8 mouse cellular contexts compared by ENCODE assay signal in the genomic region with DNA sequence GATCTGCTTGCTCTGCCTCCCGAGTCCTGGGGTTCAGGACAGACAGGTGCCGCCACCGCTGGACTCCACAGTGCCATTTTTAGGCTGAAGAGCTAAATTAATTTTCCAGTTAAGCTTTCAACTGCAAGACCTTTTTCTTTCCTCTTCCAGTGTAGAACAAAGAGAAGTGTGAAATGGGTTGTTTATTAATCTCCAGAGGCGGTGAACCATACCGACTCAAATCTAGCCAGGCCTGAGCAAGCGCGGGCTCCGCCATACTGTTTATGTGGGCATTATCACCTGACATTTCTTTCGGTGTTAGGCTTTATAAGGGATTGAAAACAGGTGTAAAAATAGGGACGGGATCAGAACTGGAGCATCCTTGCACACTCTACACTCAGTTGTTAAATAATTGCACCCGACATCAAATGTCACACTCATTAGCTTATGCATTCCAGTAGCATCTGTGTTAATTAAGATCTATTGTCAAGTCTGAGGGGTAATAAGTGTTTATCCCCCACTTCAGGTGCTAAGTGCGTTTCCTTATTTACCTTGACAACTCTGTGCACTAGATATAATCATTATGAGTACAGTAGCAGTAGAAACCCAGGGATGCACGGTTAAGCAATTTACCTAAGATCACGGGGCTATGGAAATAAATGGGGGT. TPM values are rescaled to one million over a fixed set of nuclear protein-coding genes. Genes with fewer than 3 reads are reported as not detected.
DNase-seq lines count a peak whose midpoint lies in the region; ATAC-seq and TF ChIP-seq lines count a peak whose summit lies in the region.

No protein-coding gene starts in this region.

- H3K79me2 ChIP-seq in macrophage (ENCODE audit: inconsistent target), result peaks cover 64% of the 10 kb centered on the region

- no peak for TF ChIP-seq POLR2A in cerebellum, adult 2 months (IDR thresholded peaks at IDR 0.05; ENCODE audit: borderline replicate concordance, insufficient read depth, low read length)
- no peak for TF ChIP-seq POLR2A in bone marrow macrophage, adult 2 months (IDR thresholded peaks at IDR 0.05; ENCODE audit: borderline replicate concordance, low read depth, low read length)

- no peak for TF ChIP-seq CTCF in cerebellum, adult 2 months (IDR thresholded peaks at IDR 0.05; ENCODE audit: borderline replicate concordance, insufficient read depth, low read depth, low read length)
- no peak for TF ChIP-seq CTCF in bone marrow macrophage, adult 2 months (IDR thresholded peaks at IDR 0.05; ENCODE audit: low read depth, low read length)

- ATAC-seq in intestine, embryonic 15.5 days, result no peak

- no peaks in the 10 kb centered on the region for H3K36me3 ChIP-seq in intestine, embryonic 15.5 days
- no peaks in the 10 kb centered on the region for H3K36me3 ChIP-seq in macrophage (ENCODE audit: inconsistent target)

- H3K9ac ChIP-seq in intestine, embryonic 15.5 days, result no peak overlapping the region; the same call in 1 of the 2 replicates

- peaks cover 24% of the 10 kb centered on the region for H3K4me1 ChIP-seq in cerebellum, adult 2 months (ENCODE audit: control insufficient read depth, insufficient read depth, low read length)
- peaks cover 48% of the 10 kb centered on the region for H3K4me1 ChIP-seq in bone marrow macrophage, adult 2 months (ENCODE audit: control insufficient read depth, insufficient read depth, low read length)
- peaks cover 19% of the 10 kb centered on the region for H3K4me1 ChIP-seq in intestine, embryonic 15.5 days (replicated peaks)

- H3K27me3 ChIP-seq in cerebellum, adult 2 months (ENCODE audit: control insufficient read depth, insufficient read depth, low read length), result no peaks in the 10 kb centered on the region
- no peaks in the 10 kb centered on the region for H3K27me3 ChIP-seq in intestine, embryonic 15.5 days (replicated peaks)

- DNase-seq in cerebellum, adult 2 months, result no peak
- DNase-seq in cerebellum, adult 18-20 months, result no peak
- DNase-seq in layer of hippocampus, adult 9-11 months, result no peak
- DNase-seq in frontal cortex, postnatal 36 days (ENCODE audit: low spot score in 2 of 2), result no peak
- DNase-seq in cerebellum, postnatal 36 days, result no peak

- WGBS in cerebellum, adult 2 months, result 52% methylated on average over 14 of the region's 14 CpGs
- WGBS in intestine, embryonic 15.5 days, result 77% methylated on average over 14 of the region's 14 CpGs
- WGBS in macrophage (ENCODE audit: missing documents), result 71% methylated on average over 14 of the region's 14 CpGs

- no peaks in the 10 kb centered on the region for H3K9me3 ChIP-seq in intestine, embryonic 15.5 days

- peak overlapping the region; percentile 53 for H3K4me3 ChIP-seq in cerebellum, adult 2 months (replicated peaks; ENCODE audit: insufficient read depth, low read depth, low read length)
- H3K4me3 ChIP-seq in bone marrow macrophage, adult 2 months (ENCODE audit: insufficient read depth, low read length), result peak overlapping the region; percentile 89
- H3K4me3 ChIP-seq in intestine, embryonic 15.5 days (replicated peaks), result peak overlapping the region; percentile 93
- peak overlapping the region; percentile 96 for H3K4me3 ChIP-seq in macrophage (ENCODE audit: inconsistent target)

- peak overlapping the region; percentile 71 for H3K4me2 ChIP-seq in intestine, embryonic 15.5 days (replicated peaks)

- H3K27ac ChIP-seq in cerebellum, adult 2 months (ENCODE audit: insufficient read depth, low read length), result no peak overlapping the region
- H3K27ac ChIP-seq in bone marrow macrophage, adult 2 months (ENCODE audit: insufficient read depth, low read depth, low read length), result peak overlapping the region; percentile 92
- H3K27ac ChIP-seq in intestine, embryonic 15.5 days, result no peak overlapping the region
- peak overlapping the region; percentile 84 for H3K27ac ChIP-seq in macrophage

RNA-seq across cellular contexts. Expression of a gene that starts 1.6 kb away (rescaled TPM):
- polyA plus RNA-seq in cerebellum, adult 2 months (2012; rRNA removed), result 53.3 and 53.8 TPM in 2 replicates
- polyA plus RNA-seq in bone marrow macrophage, adult 2 months (2012; ENCODE audit: insufficient read depth, insufficient read length, missing spikeins), result 55.8 and 59.1 TPM in 2 replicates
- 5.5 and 8.1 TPM in 2 replicates for polyA plus RNA-seq in intestine, embryonic 15.5 days (2015; fragmentation: Nextera tagmentation; extraction: Ambion mirVana)
- 10 to 100 TPM; 34.9 to 95.7 (median 53.2) TPM for total RNA-seq in macrophage (2018; cell fraction: chromatin; rRNA removed)
- 10 to 100 TPM; 51.6 to 83.4 (median 67.0) TPM for total RNA-seq in macrophage (2018; cell fraction: cytosol; rRNA removed)
- total RNA-seq in macrophage (2018; cell fraction: nucleus; rRNA removed), result 100 to 1,000 TPM in 2 of 26 experiments, 10 to 100 TPM in 24; 56.1 to 104 (median 76.2) TPM
- polyA plus RNA-seq in macrophage (2018), result 45.9 to 62.6 TPM (median 49.4 TPM) in 3 replicates

RNA-seq across cellular contexts. Expression of a gene that starts 48.5 kb away (rescaled TPM):
- polyA plus RNA-seq in cerebellum, adult 2 months (2012; rRNA removed), result 26.6 and 27.1 TPM in 2 replicates
- 35.2 and 41.0 TPM in 2 replicates for polyA plus RNA-seq in bone marrow macrophage, adult 2 months (2012; ENCODE audit: insufficient read depth, insufficient read length, missing spikeins)
- polyA plus RNA-seq in intestine, embryonic 15.5 days (2015; fragmentation: Nextera tagmentation; extraction: Ambion mirVana), result 27.1 and 29.4 TPM in 2 replicates
- 10 to 100 TPM; 12.4 to 53.0 (median 26.3) TPM for total RNA-seq in macrophage (2018; cell fraction: chromatin; rRNA removed)
- total RNA-seq in macrophage (2018; cell fraction: cytosol; rRNA removed), result 10 to 100 TPM; 26.7 to 69.6 (median 44.5) TPM
- total RNA-seq in macrophage (2018; cell fraction: nucleus; rRNA removed), result 10 to 100 TPM; 16.7 to 88.9 (median 39.3) TPM
- 42.8 to 50.5 TPM (median 43.8 TPM) in 3 replicates for polyA plus RNA-seq in macrophage (2018)

Comparison
In these comparisons a context has a peak if more than half of its experiments do, and no peak if none do; other contexts are left out.
1. H3K27ac ChIP-seq: peak in bone marrow macrophage, adult 2 months (single experiment) and macrophage (single experiment); none in cerebellum, adult 2 months (single experiment) and intestine, embryonic 15.5 days (single experiment).
2. Peak in every context shown above with its lines, with median percentiles within 50 percentile points of each other: H3K4me3 ChIP-seq.